Mouse (Mus musculus) forebrain, embryonic 12.5 days (tissue): ENCODE data around the gene Col8a2. TPM values are rescaled to one million over a fixed set of nuclear protein-coding genes. Genes with fewer than 3 reads are reported as not detected.

Source experiments
- ATAC-seq: fragments of 200-750 bp; cut with Nextera tagmentation; 2 replicates; pipeline ENCODE4 v1.8.0; 2017; ENCODE audit warnings: moderate TSS enrichment; ENCODE audit not compliant: low FRiP score
- H3K27ac ChIP-seq: fragments of 300-500 bp; sonication (generic); 2 replicates; pipeline ENCODE4 v1.5.1; 2016; ENCODE audit warnings: mild to moderate bottlenecking
- H3K27me3 ChIP-seq: fragments of 300-500 bp; sonication (generic); 2 replicates; pipeline ENCODE4 v1.6.1; 2016; ENCODE audit warnings: mild to moderate bottlenecking
- H3K36me3 ChIP-seq: fragments of 300-500 bp; sonication (generic); replicated peaks from 2 replicates; pipeline ENCODE4 v1.6.1; 2016; ENCODE audit warnings: mild to moderate bottlenecking
- H3K4me1 ChIP-seq: fragments of 300-500 bp; sonication (generic); 2 replicates; pipeline ENCODE4 v1.6.1; 2016
- H3K4me2 ChIP-seq: fragments of 300-500 bp; sonication (generic); 2 replicates; pipeline ENCODE4 v1.6.1; 2016; ENCODE audit warnings: mild to moderate bottlenecking, moderate library complexity
- H3K4me3 ChIP-seq: fragments of 300-500 bp; sonication (generic); replicated peaks from 2 replicates; pipeline ENCODE4 v1.5.1; 2016; ENCODE audit warnings: mild to moderate bottlenecking
- H3K9ac ChIP-seq: fragments of 300-500 bp; sonication (generic); 2 replicates; pipeline ENCODE4 v1.6.1; 2016; ENCODE audit warnings: mild to moderate bottlenecking
- H3K9me3 ChIP-seq: fragments of 300-500 bp; sonication (generic); 2 replicates; pipeline ENCODE4 v1.6.1; 2016
- WGBS: fragments of 180-500 bp; shearing (Covaris S2); methylation state at CpG from one replicate; pipeline ENCODE4 v1.1.7; 2016; 5-methylcytosine and 5-hydroxymethylcytosine counted together
- polyA plus RNA-seq: library from polyadenylated mRNA; unstranded; fragments of >200 nt; fragmentation: Nextera tagmentation; extraction: Ambion mirVana; gene quantifications from 2 replicates; pipeline ENCODE4 v1.2.1, GENCODE M21; 2016

The Col8a2 gene
- polyA plus RNA-seq = 16.0 and 22.6 TPM in 2 replicates

- H3K27ac ChIP-seq = 0 out of 2 replicates have a peak within 1 kb of the TSS, but pooled peaks have one; percentile 19
- peak within 1 kb of the TSS; percentile 44 for H3K9ac ChIP-seq
- 2% methylated on average over 42 of the region's 42 CpGs for WGBS
- H3K36me3 ChIP-seq = no peaks in the 10 kb centered on the region
- peaks cover 20% of the 10 kb centered on the region for H3K4me1 ChIP-seq
- H3K4me2 ChIP-seq = peak within 1 kb of the TSS; percentile 52
- peaks cover 9% of the 10 kb centered on the region; the same call in 1 of the 2 replicates for H3K9me3 ChIP-seq
- peak within 1 kb of the TSS; percentile 41 for H3K4me3 ChIP-seq
- no peak for ATAC-seq
- peaks cover 74% of the 10 kb centered on the region for H3K27me3 ChIP-seq
Measured at GRCm38 (mm10) chr4:126286492-126286891, at the start of gene Col8a2. TSS of gene Col8a2 (plus strand) at chr4:126286793.

GRCm38 (mm10) chr4:126237721-126238242, 48.8 kb upstream of the Col8a2 start:
- no peak for ATAC-seq
- Histone ChIP-seq H3K27ac (no peak overlapping the region), H3K4me1 (peaks cover 10% of the 10 kb centered on the region; the same call in 1 of the 2 replicates), H3K4me2 (no peak overlapping the region), H3K4me3 (no peak overlapping the region), H3K36me3 (peaks cover 98% of the 10 kb centered on the region), H3K9ac (no peak overlapping the region), H3K9me3 (no peaks in the 10 kb centered on the region), H3K27me3 (no peaks in the 10 kb centered on the region)
- WGBS = 58% methylated on average over 5 of the region's 5 CpGs

- ATAC-seq = no peak
- no peak overlapping the region for H3K4me2 ChIP-seq
- peaks cover 76% of the 10 kb centered on the region for H3K36me3 ChIP-seq
- peaks cover 10% of the 10 kb centered on the region; the same call in 1 of the 2 replicates for H3K4me1 ChIP-seq
- no peaks in the 10 kb centered on the region for H3K9me3 ChIP-seq
- no peak overlapping the region for H3K9ac ChIP-seq
- H3K27me3 ChIP-seq = no peaks in the 10 kb centered on the region
- 91% methylated on average over 13 of the region's 13 CpGs for WGBS
- no peak overlapping the region for H3K27ac ChIP-seq
- no peak overlapping the region for H3K4me3 ChIP-seq
Measured at GRCm38 (mm10) chr4:126239862-126240475, 46.6 kb upstream of the Col8a2 start.

- 63% methylated on average over 9 of the region's 9 CpGs for WGBS
- Histone ChIP-seq H3K27ac (0 out of 2 replicates have a peak overlapping the region, but pooled peaks have one; percentile 8), H3K4me2 (no peak overlapping the region), H3K9me3 (no peaks in the 10 kb centered on the region), H3K36me3 (peaks cover 69% of the 10 kb centered on the region), H3K4me1 (peaks cover 13% of the 10 kb centered on the region; the same call in 1 of the 2 replicates), H3K9ac (no peak overlapping the region), H3K4me3 (no peak overlapping the region), H3K27me3 (no peaks in the 10 kb centered on the region)
- no peak for ATAC-seq
Measured at GRCm38 (mm10) chr4:126241956-126242355, 44.6 kb upstream of the Col8a2 start.

GRCm38 (mm10) chr4:126242510-126242909, 44.1 kb upstream of the Col8a2 start:
- Histone ChIP-seq H3K36me3 (peaks cover 69% of the 10 kb centered on the region), H3K27me3 (no peaks in the 10 kb centered on the region), H3K9me3 (no peaks in the 10 kb centered on the region), H3K4me3 (no peak overlapping the region), H3K4me1 (peaks cover 19% of the 10 kb centered on the region; the same call in 1 of the 2 replicates), H3K4me2 (no peak overlapping the region), H3K9ac (no peak overlapping the region), H3K27ac (no peak overlapping the region)
- no peak for ATAC-seq
- WGBS = 89% methylated on average over 6 of the region's 6 CpGs

GRCm38 (mm10) chr4:126246202-126246889, 40.2 kb upstream of the Col8a2 start:
- Histone ChIP-seq H3K4me1 (peaks cover 45% of the 10 kb centered on the region), H3K4me2 (no peak overlapping the region), H3K27me3 (no peaks in the 10 kb centered on the region), H3K9ac (no peak overlapping the region), H3K36me3 (peaks cover 37% of the 10 kb centered on the region), H3K27ac (no peak overlapping the region), H3K9me3 (no peaks in the 10 kb centered on the region), H3K4me3 (no peak overlapping the region)
- no peak for ATAC-seq
- WGBS = 84% methylated on average over 13 of the region's 13 CpGs

GRCm38 (mm10) chr4:126248261-126248868, 38.2 kb upstream of the Col8a2 start:
- ATAC-seq = no peak
- 8% methylated on average over 11 of the region's 11 CpGs for WGBS
- Histone ChIP-seq H3K4me1 (peaks cover 65% of the 10 kb centered on the region), H3K4me2 (peak overlapping the region; percentile 8; the same call in 1 of the 2 replicates), H3K9me3 (no peaks in the 10 kb centered on the region), H3K4me3 (no peak overlapping the region), H3K9ac (peak overlapping the region; percentile 39; the same call in 1 of the 2 replicates), H3K27ac (peak overlapping the region; percentile 76), H3K36me3 (peaks cover 23% of the 10 kb centered on the region), H3K27me3 (no peaks in the 10 kb centered on the region)

- ATAC-seq = no peak
- H3K9me3 ChIP-seq = no peaks in the 10 kb centered on the region
- H3K9ac ChIP-seq = 0 out of 2 replicates have a peak overlapping the region, but pooled peaks have one; percentile 1
- peaks cover 17% of the 10 kb centered on the region for H3K36me3 ChIP-seq
- no peak overlapping the region for H3K4me2 ChIP-seq
- H3K4me1 ChIP-seq = peaks cover 81% of the 10 kb centered on the region
- H3K27me3 ChIP-seq = no peaks in the 10 kb centered on the region
- no peak overlapping the region for H3K4me3 ChIP-seq
- 55% methylated on average over 4 of the region's 4 CpGs for WGBS
- peak overlapping the region; percentile 31 for H3K27ac ChIP-seq
Measured at GRCm38 (mm10) chr4:126250659-126251058, 35.9 kb upstream of the Col8a2 start.

GRCm38 (mm10) chr4:126251655-126252254, 34.8 kb upstream of the Col8a2 start:
- Histone ChIP-seq H3K4me3 (no peak overlapping the region), H3K27ac (peak overlapping the region; percentile 31; the same call in 1 of the 2 replicates), H3K9ac (0 out of 2 replicates have a peak overlapping the region, but pooled peaks have one; percentile 1), H3K36me3 (peaks cover 11% of the 10 kb centered on the region; the same call in 1 of the 2 replicates), H3K9me3 (no peaks in the 10 kb centered on the region), H3K27me3 (no peaks in the 10 kb centered on the region), H3K4me1 (peaks cover 82% of the 10 kb centered on the region), H3K4me2 (no peak overlapping the region)
- ATAC-seq = no peak
- WGBS = 69% methylated on average over 11 of the region's 11 CpGs

- Histone ChIP-seq H3K27me3 (no peaks in the 10 kb centered on the region), H3K4me1 (peaks cover 82% of the 10 kb centered on the region), H3K9ac (no peak overlapping the region), H3K36me3 (0 out of 2 replicates have a peak, but pooled peaks cover 3% of the 10 kb centered on the region), H3K9me3 (no peaks in the 10 kb centered on the region), H3K4me3 (no peak overlapping the region), H3K4me2 (peak overlapping the region; percentile 4; the same call in 1 of the 2 replicates), H3K27ac (peak overlapping the region; percentile 6; the same call in 1 of the 2 replicates)
- WGBS = 68% methylated on average over 17 of the region's 17 CpGs
- no peak for ATAC-seq
Measured at GRCm38 (mm10) chr4:126252411-126253237, 34.0 kb upstream of the Col8a2 start.
